34 mouse cellular contexts compared by ENCODE assay signal in the genomic region with DNA sequence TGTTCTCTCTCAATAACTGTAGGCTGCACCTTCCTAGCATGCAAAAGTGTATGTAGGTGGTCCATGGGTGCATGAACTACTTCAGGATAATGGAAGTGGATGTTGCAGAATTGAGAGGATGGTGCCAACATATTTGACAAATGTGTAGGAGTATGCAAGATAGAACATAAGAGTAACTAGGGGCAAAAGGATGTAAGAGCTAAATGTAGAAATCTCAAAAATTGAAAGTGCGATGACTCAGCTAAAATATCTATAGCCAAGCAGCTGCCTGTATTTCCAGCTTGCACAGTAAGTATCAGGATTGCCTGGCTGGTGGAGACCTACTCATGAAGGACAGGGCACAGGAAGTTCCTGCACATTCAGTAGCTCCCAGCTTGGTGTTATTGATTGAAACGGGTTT. TPM values are rescaled to one million over a fixed set of nuclear protein-coding genes. Genes with fewer than 3 reads are reported as not detected.
A peak's percentile ranks its signal among the peaks of the same experiment; 100 is the strongest.
DNase-seq lines count a peak whose midpoint lies in the region; TF ChIP-seq lines count a peak whose summit lies in the region.
"Had no signal": no experiment of that assay in that cellular context is flagged by ENCODE, and none has a peak within 500 bp of the region (broad histone marks: within the 10 kb centered on the region; RNA-seq: fewer than 3 reads in every experiment).

No protein-coding gene starts in this region.

- H3K36me3 ChIP-seq in MEL (ENCODE audit: control insufficient read depth in 1 of 2, insufficient read depth in 2 of 2, low read length in 2 of 2), result no peaks in the 10 kb centered on the region
- H3K36me3 ChIP-seq: embryonic facial prominence, embryonic 10.5 days; embryonic facial prominence, embryonic 15.5 days; hindbrain, embryonic 13.5 days; liver, embryonic 15.5 days; midbrain, embryonic 10.5 days; midbrain, embryonic 15.5 days; neural tube, embryonic 15.5 days had no signal

- no peak overlapping the region for H3K9ac ChIP-seq in MEL (ENCODE audit: control insufficient read depth, low read depth, low read length, poor library complexity, severe bottlenecking)
- H3K9ac ChIP-seq: embryonic facial prominence, embryonic 15.5 days; forebrain, embryonic 13.5 days; hindbrain, embryonic 13.5 days; liver, embryonic 15.5 days; lung, embryonic 14.5 days; midbrain, embryonic 15.5 days; neural tube, embryonic 15.5 days had no signal

- no peak for TF ChIP-seq EP300 in MEL (IDR thresholded peaks at IDR 0.05; ENCODE audit: low read depth in 1 of 2, low read length in 2 of 2)

- no peak overlapping the region for H3K4me3 ChIP-seq in MEL (ENCODE audit: control insufficient read depth in 1 of 2, insufficient read depth in 1 of 2, low read depth in 2 of 2, low read length in 2 of 2)
- no peak overlapping the region for H3K4me3 ChIP-seq in gastrocnemius, adult 2 months
- H3K4me3 ChIP-seq: embryonic facial prominence, embryonic 10.5 days; embryonic facial prominence, embryonic 15.5 days; forebrain, embryonic 13.5 days; hindbrain, embryonic 13.5 days; liver, embryonic 15.5 days; midbrain, embryonic 10.5 days; midbrain, embryonic 15.5 days; neural tube, embryonic 15.5 days had no signal

- H3K79me2 ChIP-seq in MEL (ENCODE audit: control insufficient read depth, insufficient read depth, low read length, poor library complexity), result no peaks in the 10 kb centered on the region

- TF ChIP-seq POLR2A in MEL (IDR thresholded peaks at IDR 0.05; ENCODE audit: control insufficient read depth in 1 of 2, insufficient read depth in 1 of 2, low read depth in 1 of 2, low read length in 2 of 2, poor library complexity in 1 of 2), result no peak

- DNase-seq in right cerebral cortex, adult 18-20 months, result peak; percentile 48
- no peak for DNase-seq in right cerebral cortex, postnatal 10 days (ENCODE audit: low spot score in 2 of 2)
- no peak for DNase-seq in MEL (ENCODE audit: low read depth, low spot score)
- DNase-seq in left cerebral cortex, adult 8-10 months (ENCODE audit: low spot score in 2 of 2), result peak; percentile 9 to 24
- DNase-seq in testis, postnatal 10 days (ENCODE audit: low spot score), result no peak
- no peak for DNase-seq in gastrocnemius, adult 2 months
- DNase-seq: adrenal gland, postnatal 25 days; cerebellum, adult 8-10 months; cerebellum, postnatal 25 days; gastrocnemius, postnatal 36 days; heart, adult 18-20 months; heart, postnatal 36 days; kidney, postnatal 14 days; layer of hippocampus, adult 9-11 months; lung, embryonic 14.5 days; lung, postnatal 14 days; retina, postnatal 1 day had no signal

- no peaks in the 10 kb centered on the region; the same call in 1 of the 2 replicates for H3K9me3 ChIP-seq in MEL (replicated peaks; ENCODE audit: insufficient read depth, low read length)
- H3K9me3 ChIP-seq: embryonic facial prominence, embryonic 10.5 days; embryonic facial prominence, embryonic 15.5 days; forebrain, embryonic 13.5 days; hindbrain, embryonic 13.5 days; liver, embryonic 15.5 days; midbrain, embryonic 10.5 days; midbrain, embryonic 15.5 days; neural tube, embryonic 15.5 days had no signal

- no peaks in the 10 kb centered on the region for H3K4me1 ChIP-seq in MEL (ENCODE audit: control insufficient read depth in 1 of 2, insufficient read depth in 2 of 2, low read length in 2 of 2)
- H3K4me1 ChIP-seq: embryonic facial prominence, embryonic 10.5 days; embryonic facial prominence, embryonic 15.5 days; forebrain, embryonic 13.5 days; hindbrain, embryonic 13.5 days; liver, embryonic 15.5 days; midbrain, embryonic 10.5 days; midbrain, embryonic 15.5 days; neural tube, embryonic 15.5 days had no signal

- no peaks in the 10 kb centered on the region for H3K27me3 ChIP-seq in MEL (ENCODE audit: control insufficient read depth in 1 of 2, insufficient read depth in 2 of 2, low read length in 2 of 2)
- H3K27me3 ChIP-seq: embryonic facial prominence, embryonic 15.5 days; forebrain, embryonic 13.5 days; hindbrain, embryonic 13.5 days; liver, embryonic 15.5 days; midbrain, embryonic 15.5 days; neural tube, embryonic 15.5 days had no signal

- TF ChIP-seq RAD21 in MEL (IDR thresholded peaks at IDR 0.05; ENCODE audit: low read depth, low read length), result no peak

- no peak overlapping the region for H3K27ac ChIP-seq in MEL (ENCODE audit: control insufficient read depth, low read depth, low read length)
- H3K27ac ChIP-seq in gastrocnemius, adult 2 months, result no peak overlapping the region
- H3K27ac ChIP-seq: embryonic facial prominence, embryonic 10.5 days; embryonic facial prominence, embryonic 15.5 days; forebrain, embryonic 13.5 days; hindbrain, embryonic 13.5 days; liver, embryonic 15.5 days; midbrain, embryonic 10.5 days; midbrain, embryonic 15.5 days; neural tube, embryonic 15.5 days had no signal

- TF ChIP-seq CTCF in MEL (IDR thresholded peaks at IDR 0.05 in 2 of 3, conservative IDR thresholded peaks at IDR 0.05 in 1 of 3; ENCODE audit: control insufficient read depth in 1 of 3, insufficient read depth in 1 of 3, low read depth in 2 of 3, low read length in 3 of 3, poor library complexity in 1 of 3, severe bottlenecking in 1 of 3), result no peak
- TF ChIP-seq CTCF in gastrocnemius, adult 2 months (IDR thresholded peaks at IDR 0.05), result no peak

- intact Hi-C loops in gastrocnemius, adult 2 months (cut with DNase I), result no loop called here

TF ChIP-seq in MEL, 35 proteins besides CTCF, POLR2A, EP300 and RAD21:
- TF ChIP-seq MYB (IDR thresholded peaks at IDR 0.05; ENCODE audit: low read depth, low read length) (no peak), SIN3A (IDR thresholded peaks at IDR 0.05; ENCODE audit: low read length) (no peak), MAFK (IDR thresholded peaks at IDR 0.05; ENCODE audit: borderline replicate concordance, low read depth, low read length) (peak; percentile 36; the same call in 1 of the 2 replicates), TBP (IDR thresholded peaks at IDR 0.05; ENCODE audit: low read depth, low read length) (no peak)
TF ChIP-seq in MEL: peak in this region for 1.

RNA-seq across cellular contexts. Expression of a gene that starts 46.5 kb away (rescaled TPM):
- not detected in 2 replicates for total RNA-seq in MEL (2012; rRNA removed)
- polyA plus RNA-seq in MEL (2012; ENCODE audit: insufficient read depth in 1 of 2, insufficient read length in 2 of 2, low read depth in 1 of 2, low replicate concordance in 2 of 2, missing spikeins in 1 of 2), result under 1 TPM in 1 of 2 experiments, not detected in 1; 0.08 TPM
- 1 to 10 TPM; 4.1 to 7.3 (median 4.3) TPM for total RNA-seq in left cerebral cortex, adult 8-10 months (2022)
- not detected for total RNA-seq in gastrocnemius, adult 2 months (2021)
- total RNA-seq: adrenal gland, adult 18-20 months; adrenal gland, postnatal 25 days; gastrocnemius, adult 18-20 months; gastrocnemius, postnatal 36 days; heart, adult 18-20 months; heart, postnatal 36 days; liver, adult 2 months had no signal
- polyA plus RNA-seq: C2C12; embryonic facial prominence, embryonic 10.5 days; embryonic facial prominence, embryonic 15.5 days; forebrain, embryonic 13.5 days; heart, embryonic 11.5 days; heart, embryonic 16.5 days; intestine, embryonic 16.5 days; limb, embryonic 11.5 days; liver, adult 2 months; liver, embryonic 15.5 days; lung, embryonic 14.5 days; midbrain, embryonic 10.5 days; testis, adult 2 months had no signal

Comparison
In these comparisons a context has a peak if more than half of its experiments do, and no peak if none do; other contexts are left out.
1. DNase-seq: peak in right cerebral cortex, adult 18-20 months (single experiment) and left cerebral cortex, adult 8-10 months (2 of 2); none in right cerebral cortex, postnatal 10 days (0 of 2), MEL (single experiment), testis, postnatal 10 days (single experiment) and gastrocnemius, adult 2 months (single experiment).